Mouse (Mus musculus): ENCODE results near the gene Abhd17a. TPM values are rescaled to one million over a fixed set of nuclear protein-coding genes. Genes with fewer than 3 reads are reported as not detected.

The Abhd17a gene
- polyA plus RNA-seq, 1 experiment from 2014 or later, result 121 TPM

GRCm38 (mm10) chr10:80570419-80570818, 19.7 kb downstream of the Abhd17a start:
- peaks cover 21% of the 10 kb centered on the region for H3K4me1 ChIP-seq (ENCODE audit: control insufficient read depth, insufficient read depth, low read length)
- no peak for ATAC-seq (ENCODE audit: insufficient number of reproducible peaks, low FRiP score, low TSS enrichment, low read depth)
- no peak overlapping the region for H3K4me3 ChIP-seq (ENCODE audit: low read depth, low read length)
- DNase-seq (ENCODE audit: low spot score), result no peak
- H3K9me3 ChIP-seq (ENCODE audit: control insufficient read depth, low read length), result no peaks in the 10 kb centered on the region
- no peaks in the 10 kb centered on the region for H3K27me3 ChIP-seq (ENCODE audit: control insufficient read depth, insufficient read depth, low read length)
- WGBS, result 86% methylated on average over 10 of the region's 10 CpGs
- H3K4me2 ChIP-seq (ENCODE audit: low read depth, severe bottlenecking), result peak overlapping the region; percentile 48
- H3K9ac ChIP-seq (ENCODE audit: low read length), result no peak overlapping the region
- peak overlapping the region; percentile 65 for H3K27ac ChIP-seq (replicated peaks; ENCODE audit: low read depth, low read length)
- no peaks in the 10 kb centered on the region for H3K36me3 ChIP-seq (ENCODE audit: control insufficient read depth, insufficient read depth, low read length)

DNA sequence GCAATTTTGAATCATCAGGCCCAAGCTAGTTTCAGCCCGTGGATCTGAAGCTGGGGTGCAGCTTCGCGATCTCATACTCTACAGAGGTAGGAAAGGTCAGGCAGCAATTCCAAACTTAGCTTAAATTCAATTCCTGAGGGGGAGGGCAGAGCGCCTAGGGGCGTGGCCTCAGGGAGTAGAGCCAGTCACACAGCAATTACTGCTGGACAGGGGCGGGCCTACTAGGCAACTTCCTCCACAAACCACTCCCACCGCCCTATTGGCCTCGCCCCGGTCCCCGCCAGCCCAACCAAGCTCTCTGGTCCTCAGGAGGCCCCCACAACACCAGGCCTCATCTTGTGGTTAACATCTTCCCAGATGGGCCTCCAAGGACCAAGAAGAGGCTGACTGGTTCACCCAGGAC, 20.5 kb downstream of the Abhd17a start:
- DNase-seq (ENCODE audit: low spot score), result peak; percentile 66
- Histone ChIP-seq H3K9ac (ENCODE audit: low read length) (no peak overlapping the region), H3K27me3 (ENCODE audit: control insufficient read depth, insufficient read depth, low read length) (no peaks in the 10 kb centered on the region)

GRCm38 (mm10) chr10:80568876-80569275, 21.3 kb downstream of the Abhd17a start:
- no peak overlapping the region for H3K9ac ChIP-seq (ENCODE audit: low read length)
- 95% methylated on average over 29 of the region's 29 CpGs for WGBS
- H3K4me3 ChIP-seq (ENCODE audit: low read depth, low read length), result no peak overlapping the region
- no peaks in the 10 kb centered on the region for H3K36me3 ChIP-seq (ENCODE audit: control insufficient read depth, insufficient read depth, low read length)
- H3K9me3 ChIP-seq (ENCODE audit: control insufficient read depth, low read length), result no peaks in the 10 kb centered on the region
- DNase-seq (ENCODE audit: low spot score), result no peak
- peaks cover 19% of the 10 kb centered on the region for H3K4me1 ChIP-seq (ENCODE audit: control insufficient read depth, insufficient read depth, low read length)
- no peak overlapping the region for H3K4me2 ChIP-seq (ENCODE audit: low read depth, severe bottlenecking)
- no peak for ATAC-seq (ENCODE audit: insufficient number of reproducible peaks, low FRiP score, low TSS enrichment, low read depth)
- no peaks in the 10 kb centered on the region for H3K27me3 ChIP-seq (ENCODE audit: control insufficient read depth, insufficient read depth, low read length)
- no peak overlapping the region for H3K27ac ChIP-seq (replicated peaks; ENCODE audit: low read depth, low read length)

More for the DNA sequence above, 20.5 kb downstream of the Abhd17a start:
- ATAC-seq (ENCODE audit: insufficient number of reproducible peaks, low FRiP score, low TSS enrichment, low read depth), result no peak
- Histone ChIP-seq H3K4me3 (ENCODE audit: low read depth, low read length) (no peak overlapping the region), H3K4me1 (ENCODE audit: control insufficient read depth, insufficient read depth, low read length) (peaks cover 19% of the 10 kb centered on the region), H3K36me3 (ENCODE audit: control insufficient read depth, insufficient read depth, low read length) (no peaks in the 10 kb centered on the region), H3K27ac (replicated peaks; ENCODE audit: low read depth, low read length) (no peak overlapping the region), H3K4me2 (ENCODE audit: low read depth, severe bottlenecking) (no peak overlapping the region), H3K9me3 (ENCODE audit: control insufficient read depth, low read length) (no peaks in the 10 kb centered on the region)
- WGBS, result 28% methylated on average over 10 of the region's 10 CpGs

DNA sequence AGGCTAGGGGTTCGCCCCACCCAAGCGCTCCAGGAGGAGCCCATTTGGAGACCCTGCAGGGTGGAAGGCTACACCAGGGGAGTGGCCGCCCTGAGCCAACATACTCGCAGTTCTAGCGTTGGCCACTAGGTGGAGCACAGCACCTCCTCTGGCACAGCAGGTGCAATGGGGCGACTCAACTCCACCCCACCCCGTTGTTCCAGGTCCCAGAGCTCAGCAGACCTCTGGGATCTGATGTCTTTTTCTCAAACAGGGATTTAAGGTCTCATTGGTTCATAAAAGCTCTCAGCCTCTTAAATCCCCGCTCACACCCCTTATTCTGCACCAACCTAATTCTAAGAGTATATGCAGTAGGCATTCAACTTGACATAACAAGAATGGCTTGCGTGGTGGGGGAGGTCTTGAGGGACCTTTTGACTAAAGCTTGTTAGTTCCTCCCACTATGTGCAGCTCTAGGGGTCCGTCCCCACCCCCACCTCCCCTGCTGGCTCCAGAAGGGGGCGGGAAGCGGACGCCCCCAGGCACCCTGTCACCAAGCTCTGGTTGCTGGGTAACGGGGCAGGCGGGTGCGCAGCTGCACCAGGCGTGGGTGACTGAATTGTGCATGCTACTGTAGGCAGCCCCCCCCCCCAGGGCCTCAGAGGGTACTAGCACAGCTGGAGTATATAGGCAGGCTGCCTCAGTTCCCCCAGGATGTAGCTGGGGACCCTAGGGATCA, 23.6 kb downstream of the Abhd17a start:
- no peak overlapping the region for H3K4me3 ChIP-seq (ENCODE audit: low read depth, low read length)
- peaks cover 15% of the 10 kb centered on the region for H3K4me1 ChIP-seq (ENCODE audit: control insufficient read depth, insufficient read depth, low read length)
- no peaks in the 10 kb centered on the region for H3K27me3 ChIP-seq (ENCODE audit: control insufficient read depth, insufficient read depth, low read length)
- H3K27ac ChIP-seq (replicated peaks; ENCODE audit: low read depth, low read length), result no peak overlapping the region
- DNase-seq (ENCODE audit: low spot score) (peak; percentile 94), ATAC-seq (ENCODE audit: insufficient number of reproducible peaks, low FRiP score, low TSS enrichment, low read depth) (no peak)
- H3K9me3 ChIP-seq (ENCODE audit: control insufficient read depth, low read length), result no peaks in the 10 kb centered on the region
- no peak overlapping the region for H3K4me2 ChIP-seq (ENCODE audit: low read depth, severe bottlenecking)
- WGBS, result 27% methylated on average over 17 of the region's 17 CpGs
- no peak overlapping the region for H3K9ac ChIP-seq (ENCODE audit: low read length)
- H3K36me3 ChIP-seq (ENCODE audit: control insufficient read depth, insufficient read depth, low read length), result no peaks in the 10 kb centered on the region

DNA sequence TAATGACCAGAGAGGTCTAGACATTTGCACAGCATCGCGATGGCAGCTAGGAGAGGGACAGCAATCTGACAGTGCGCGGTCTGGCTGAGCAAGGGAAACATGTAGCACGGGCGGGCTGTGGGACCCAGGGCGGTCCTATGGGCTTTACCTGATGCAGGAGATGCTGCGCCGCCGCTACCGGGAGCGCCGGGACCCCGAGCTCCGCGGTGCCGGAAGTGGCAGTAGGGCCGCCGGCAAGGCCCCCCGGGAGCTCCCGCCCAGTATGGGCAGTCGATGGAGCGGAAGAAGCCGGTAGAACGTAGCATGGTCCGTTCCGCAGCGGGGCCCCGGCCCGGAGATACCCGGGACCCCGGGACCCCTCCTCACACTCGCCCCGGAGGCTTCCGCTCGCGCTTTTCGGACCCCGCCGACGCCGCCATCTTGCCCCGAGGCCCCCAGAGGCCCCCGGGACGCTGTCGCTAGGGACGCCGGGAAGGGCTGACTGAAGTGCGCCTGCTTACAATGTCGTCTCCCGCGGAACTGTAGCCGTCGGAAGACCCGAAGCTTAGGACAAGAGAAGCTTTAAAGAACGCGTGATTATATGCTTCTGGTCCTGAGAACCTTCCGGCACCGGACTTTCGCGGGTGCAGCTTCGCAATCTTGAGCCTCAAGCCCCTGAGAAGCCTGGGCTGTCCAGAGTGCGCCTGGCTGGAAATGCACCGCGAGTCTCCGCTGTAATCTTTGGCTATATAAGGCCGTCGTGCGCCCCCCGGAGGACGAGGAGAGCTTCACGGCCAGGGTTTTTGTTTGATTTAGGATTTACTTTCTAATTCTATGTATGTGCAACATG, 28.8 kb downstream of the Abhd17a start, which contains the start of gene Rexo1:
TSS of gene Rexo1 (minus strand) at position 445 of the 829 bp plus-strand sequence.
- under 1% methylated on average over 72 of the region's 72 CpGs for WGBS
- Histone ChIP-seq H3K36me3 (ENCODE audit: control insufficient read depth, insufficient read depth, low read length) (peaks cover 3% of the 10 kb centered on the region; the same call in 1 of the 2 replicates), H3K4me2 (ENCODE audit: low read depth, severe bottlenecking) (peak within 1 kb of the TSS; percentile 75), H3K27me3 (ENCODE audit: control insufficient read depth, insufficient read depth, low read length) (no peaks in the 10 kb centered on the region), H3K27ac (replicated peaks; ENCODE audit: low read depth, low read length) (peak within 1 kb of the TSS; percentile 48), H3K4me3 (ENCODE audit: low read depth, low read length) (peak within 1 kb of the TSS; percentile 95), H3K9me3 (ENCODE audit: control insufficient read depth, low read length) (no peaks in the 10 kb centered on the region), H3K4me1 (ENCODE audit: control insufficient read depth, insufficient read depth, low read length) (peaks cover 9% of the 10 kb centered on the region), H3K9ac (ENCODE audit: low read length) (peak within 1 kb of the TSS; percentile 79)
- DNase-seq (ENCODE audit: low spot score) (peak; percentile 97), ATAC-seq (ENCODE audit: insufficient number of reproducible peaks, low FRiP score, low TSS enrichment, low read depth) (peak; percentile 78)

- H3K27me3 ChIP-seq (ENCODE audit: control insufficient read depth, insufficient read depth, low read length), result no peaks in the 10 kb centered on the region
- ATAC-seq (ENCODE audit: insufficient number of reproducible peaks, low FRiP score, low TSS enrichment, low read depth) (no peak), DNase-seq (ENCODE audit: low spot score) (no peak)
- no peaks in the 10 kb centered on the region for H3K9me3 ChIP-seq (ENCODE audit: control insufficient read depth, low read length)
- peaks cover 9% of the 10 kb centered on the region for H3K4me1 ChIP-seq (ENCODE audit: control insufficient read depth, insufficient read depth, low read length)
- WGBS, result 2% methylated on average over 13 of the region's 13 CpGs
- H3K4me2 ChIP-seq (ENCODE audit: low read depth, severe bottlenecking), result peak overlapping the region; percentile 75
- H3K36me3 ChIP-seq (ENCODE audit: control insufficient read depth, insufficient read depth, low read length), result peaks cover 3% of the 10 kb centered on the region; the same call in 1 of the 2 replicates
- 0 out of 2 replicates have a peak overlapping the region, but pooled peaks have one; percentile 48 for H3K27ac ChIP-seq (replicated peaks; ENCODE audit: low read depth, low read length)
- peak overlapping the region; percentile 79 for H3K9ac ChIP-seq (ENCODE audit: low read length)
- H3K4me3 ChIP-seq (ENCODE audit: low read depth, low read length), result peak overlapping the region; percentile 95
Observed at GRCm38 (mm10) chr10:80560621-80561020, 29.5 kb downstream of the Abhd17a start.

- no peak overlapping the region for H3K4me3 ChIP-seq (ENCODE audit: low read depth, low read length)
- peak overlapping the region; percentile 22; the same call in 1 of the 2 replicates for H3K9ac ChIP-seq (ENCODE audit: low read length)
- ATAC-seq (ENCODE audit: insufficient number of reproducible peaks, low FRiP score, low TSS enrichment, low read depth) (no peak), DNase-seq (ENCODE audit: low spot score) (no peak)
- no peaks in the 10 kb centered on the region for H3K9me3 ChIP-seq (ENCODE audit: control insufficient read depth, low read length)
- peaks cover 9% of the 10 kb centered on the region for H3K4me1 ChIP-seq (ENCODE audit: control insufficient read depth, insufficient read depth, low read length)
- H3K36me3 ChIP-seq (ENCODE audit: control insufficient read depth, insufficient read depth, low read length), result peaks cover 3% of the 10 kb centered on the region; the same call in 1 of the 2 replicates
- 86% methylated on average over 7 of the region's 7 CpGs for WGBS
- no peak overlapping the region for H3K4me2 ChIP-seq (ENCODE audit: low read depth, severe bottlenecking)
- H3K27ac ChIP-seq (replicated peaks; ENCODE audit: low read depth, low read length), result no peak overlapping the region
- H3K27me3 ChIP-seq (ENCODE audit: control insufficient read depth, insufficient read depth, low read length), result no peaks in the 10 kb centered on the region
Observed at GRCm38 (mm10) chr10:80559431-80559830, 30.7 kb downstream of the Abhd17a start.

DNA sequence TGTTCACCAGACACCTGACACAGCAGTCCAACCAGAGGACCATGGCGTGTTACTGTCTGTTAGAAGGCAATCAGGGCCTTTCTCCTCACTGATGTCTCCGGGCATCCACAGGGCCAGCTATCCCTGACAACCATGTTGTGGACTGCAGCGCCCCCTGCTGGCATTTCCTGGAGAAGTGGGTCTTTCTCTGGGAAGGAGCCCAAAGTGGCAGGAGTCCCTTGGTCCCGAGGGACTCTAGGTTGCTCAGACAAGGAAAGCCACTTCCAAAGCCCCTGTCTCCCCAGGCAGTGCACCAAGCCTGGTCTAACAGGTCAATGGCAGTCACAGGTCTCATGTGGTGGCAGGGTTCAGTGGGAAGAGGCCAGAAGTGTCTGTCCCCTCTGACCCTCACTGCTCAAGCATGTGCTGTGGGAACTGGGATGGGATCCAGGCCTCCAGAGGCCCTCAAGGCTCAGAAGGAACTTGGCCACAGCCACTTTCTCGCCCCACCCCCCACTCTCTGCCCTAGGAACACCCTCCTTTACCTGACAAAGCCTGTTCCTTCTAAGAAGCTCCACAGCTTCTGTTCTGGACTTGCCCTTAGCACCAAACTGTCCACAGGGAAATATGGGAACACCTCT, 32.7 kb downstream of the Abhd17a start:
- ATAC-seq (ENCODE audit: insufficient number of reproducible peaks, low FRiP score, low TSS enrichment, low read depth) (no peak), DNase-seq (ENCODE audit: low spot score) (peak; percentile 84)
- Histone ChIP-seq H3K4me2 (ENCODE audit: low read depth, severe bottlenecking) (no peak overlapping the region), H3K36me3 (ENCODE audit: control insufficient read depth, insufficient read depth, low read length) (peaks cover 3% of the 10 kb centered on the region; the same call in 1 of the 2 replicates), H3K27ac (replicated peaks; ENCODE audit: low read depth, low read length) (no peak overlapping the region), H3K27me3 (ENCODE audit: control insufficient read depth, insufficient read depth, low read length) (no peaks in the 10 kb centered on the region), H3K9ac (ENCODE audit: low read length) (no peak overlapping the region), H3K4me3 (ENCODE audit: low read depth, low read length) (no peak overlapping the region), H3K9me3 (ENCODE audit: control insufficient read depth, low read length) (no peaks in the 10 kb centered on the region), H3K4me1 (ENCODE audit: control insufficient read depth, insufficient read depth, low read length) (peaks cover 9% of the 10 kb centered on the region)
- WGBS, result 41% methylated on average over 5 of the region's 5 CpGs
